Mouse (Mus musculus) neural tube, postnatal 0 days (tissue): ENCODE measurements around the gene AI837181. TPM values are rescaled to one million over a fixed set of nuclear protein-coding genes. Genes with fewer than 3 reads are reported as not detected.

Source experiments
- polyA plus RNA-seq: library from polyadenylated mRNA; unstranded; fragments of >200 nt; fragmentation: Nextera tagmentation; extraction: Ambion mirVana; gene quantifications from 2 replicates; pipeline ENCODE4 v1.2.1, GENCODE M21; 2015

The AI837181 gene
- polyA plus RNA-seq: 89.6 and 104 TPM in 2 replicates

GRCm38 (mm10) chr19:5424782-5425741 lies at the start of gene AI837181, which contains the start of gene Drap1:
TSS of gene AI837181 (plus strand) at chr19:5425144.
TSS of gene Drap1 (minus strand) at chr19:5424979.

GRCm38 (mm10) chr19:5388588-5389242 lies 36.2 kb upstream of the AI837181 start, which contains the start of gene Sart1:
TSS of gene Sart1 (minus strand) at chr19:5388703.

DNA sequence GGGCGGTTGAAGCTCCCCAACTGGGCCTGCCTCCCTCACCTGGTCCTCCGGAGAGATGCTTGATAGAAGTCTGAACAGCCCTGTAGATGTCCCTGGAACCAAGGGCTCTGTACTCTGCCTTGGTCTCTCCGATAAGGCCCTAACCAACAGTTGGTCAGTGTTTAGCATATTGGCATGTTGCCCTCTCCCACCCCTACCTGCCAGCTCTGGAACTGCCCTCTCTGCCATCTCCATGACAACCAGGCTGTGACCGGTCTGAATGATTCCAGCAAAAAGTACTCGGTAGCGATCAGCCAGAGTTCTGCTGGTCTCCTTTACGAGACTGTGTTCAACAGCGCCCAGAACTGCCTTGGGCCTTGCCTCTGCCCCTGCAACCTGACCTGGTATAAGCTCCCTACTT lies 22.7 kb upstream of the AI837181 start, which contains the start of gene Tsga10ip:
Gene Tsga10ip (minus strand): TSS at position 234 of the 400 bp plus-strand sequence.

DNA sequence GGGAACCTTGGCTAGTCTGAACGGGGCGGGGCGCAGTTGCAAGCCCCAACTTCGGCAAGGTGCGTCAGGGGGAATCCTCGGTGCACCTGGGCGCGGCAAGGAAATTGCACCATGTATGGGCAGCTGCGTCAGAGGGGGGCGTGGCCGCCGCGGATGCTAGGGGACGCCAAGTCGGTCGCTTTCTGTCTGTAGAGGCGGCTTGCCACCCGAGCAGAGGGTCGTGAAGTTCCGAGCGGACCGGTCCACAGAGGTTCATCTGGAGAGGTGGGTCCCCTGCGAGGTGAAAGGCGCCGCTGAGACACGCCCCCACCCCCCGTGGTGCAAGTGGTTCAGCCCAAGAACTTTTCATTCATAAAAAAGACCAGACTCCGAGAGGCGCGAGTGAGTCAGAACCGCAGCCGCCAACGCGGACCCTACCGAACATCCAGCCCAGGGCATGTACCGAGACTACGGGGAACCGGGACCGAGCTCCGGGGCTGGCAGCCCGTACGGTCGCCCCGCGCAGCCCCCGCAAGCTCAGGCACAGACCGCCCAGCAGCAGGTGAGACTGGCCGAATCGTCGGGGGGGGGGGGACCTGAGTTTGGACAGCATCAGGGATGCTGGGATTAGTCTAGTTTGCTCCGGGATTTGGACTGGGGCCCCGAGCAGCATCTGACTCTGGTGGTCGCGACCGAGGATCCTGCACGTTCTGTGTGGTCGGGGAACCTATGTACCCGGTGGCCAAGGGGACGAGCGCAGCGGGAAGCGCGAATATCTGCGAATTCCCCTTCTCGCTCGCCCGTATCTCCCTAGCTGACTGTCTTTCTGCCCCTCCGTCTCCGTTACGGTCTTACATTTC lies 22.8 kb downstream of the AI837181 start, which contains the start of gene Fosl1:
Gene Fosl1 (plus strand): TSS at position 33 of the 839 bp plus-strand sequence.

GRCm38 (mm10) chr19:5457746-5458442 lies 33.0 kb downstream of the AI837181 start, which contains the start of gene Ccdc85b:
TSS of gene Ccdc85b (minus strand) at chr19:5457894.

GRCm38 (mm10) chr19:5460465-5460911 lies 35.5 kb downstream of the AI837181 start, which contains the start of gene Fibp:
TSS of gene Fibp (plus strand) at chr19:5460615.

DNA sequence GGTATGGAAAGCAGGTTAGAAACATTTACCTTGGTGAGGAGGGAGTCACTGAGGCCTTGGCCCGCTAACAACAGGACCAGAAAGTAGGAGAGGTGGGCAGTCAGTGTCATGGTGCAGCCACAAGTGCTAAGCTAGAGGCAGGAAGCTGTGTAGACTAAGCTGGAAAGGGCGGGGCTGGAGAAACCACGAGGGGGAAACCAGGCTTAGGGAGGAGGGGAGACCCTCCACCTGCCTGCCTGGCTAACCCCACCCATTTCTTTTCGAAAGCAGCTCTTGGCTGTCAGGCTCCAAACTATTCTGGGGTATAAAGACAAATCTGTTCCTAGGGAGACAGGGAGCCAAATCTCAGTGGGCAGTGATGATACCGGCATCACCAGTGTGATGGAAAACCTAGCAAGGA lies 43.4 kb downstream of the AI837181 start, which contains the start of gene Ctsw:
Gene Ctsw (minus strand): TSS at position 134 of the 400 bp plus-strand sequence.

DNA sequence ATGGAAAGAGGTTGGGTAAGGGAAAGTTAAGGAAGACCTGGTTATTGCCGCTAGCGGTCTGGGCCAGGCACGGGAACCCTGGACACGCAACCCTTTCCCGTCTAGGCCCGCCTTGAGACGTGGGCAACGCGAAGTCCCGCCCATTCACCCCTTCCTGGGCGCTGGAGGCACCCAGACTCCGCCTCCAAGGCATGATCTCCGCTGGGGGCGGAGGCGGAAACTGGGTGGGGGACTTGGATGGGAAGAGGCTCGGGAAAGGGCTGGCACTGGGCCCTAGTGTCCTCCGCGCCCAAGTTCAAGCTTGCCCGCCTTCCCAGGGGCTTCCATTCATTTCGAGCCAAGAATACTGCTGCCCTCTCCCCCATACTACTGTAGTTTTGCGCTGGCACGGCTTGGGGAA lies 48.8 kb downstream of the AI837181 start, which contains the start of gene Efemp2:
Gene Efemp2 (plus strand): TSS at position 235 of the 400 bp plus-strand sequence.

Other genes with a start within 250 kb of the AI837181 start
- gene Pacs1, start 152.0 kb upstream of the AI837181 start, polyA plus RNA-seq: 39.0 and 46.4 TPM in 2 replicates
- gene Sf3b2, start 129.7 kb upstream of the AI837181 start, polyA plus RNA-seq: 285 and 310 TPM in 2 replicates
- gene Gal3st3, start 126.8 kb upstream of the AI837181 start, polyA plus RNA-seq: 27.2 and 33.5 TPM in 2 replicates
- not detected in 2 replicates for gene Catsper1, start 89.4 kb upstream of the AI837181 start, polyA plus RNA-seq
- gene Cst6, start 75.6 kb upstream of the AI837181 start, polyA plus RNA-seq: 13.4 and 14.4 TPM in 2 replicates
- 38.0 and 39.8 TPM in 2 replicates for gene Eif1ad, start 58.4 kb upstream of the AI837181 start, polyA plus RNA-seq
- gene Banf1, start 58.0 kb upstream of the AI837181 start, polyA plus RNA-seq: 289 and 303 TPM in 2 replicates
- gene Sart1, start 36.4 kb upstream of the AI837181 start, polyA plus RNA-seq: 51.9 and 57.3 TPM in 2 replicates
- gene Tsga10ip, start 22.6 kb upstream of the AI837181 start, polyA plus RNA-seq: not detected in 2 replicates
- 343 and 347 TPM in 2 replicates for gene Drap1, start 165 bp upstream of the AI837181 start, polyA plus RNA-seq
- gene Fosl1, start 22.4 kb downstream of the AI837181 start, polyA plus RNA-seq: not detected in 2 replicates
- 21.3 and 22.9 TPM in 2 replicates for gene Ccdc85b, start 32.8 kb downstream of the AI837181 start, polyA plus RNA-seq
- gene Fibp, start 35.5 kb downstream of the AI837181 start, polyA plus RNA-seq: 161 and 163 TPM in 2 replicates
- gene Ctsw, start 43.4 kb downstream of the AI837181 start, polyA plus RNA-seq: 1.4 and 2.2 TPM in 2 replicates
- 44.4 and 50.1 TPM in 2 replicates for gene Efemp2, start 48.8 kb downstream of the AI837181 start, polyA plus RNA-seq
- 33.8 and 43.8 TPM in 2 replicates for gene Mus81, start 63.3 kb downstream of the AI837181 start, polyA plus RNA-seq
- gene Cfl1, start 65.3 kb downstream of the AI837181 start, polyA plus RNA-seq: 2,893 and 3,202 TPM in 2 replicates
- gene 1700020D05Rik, start 78.6 kb downstream of the AI837181 start, polyA plus RNA-seq: not detected in 2 replicates
- gene Snx32, start 85.4 kb downstream of the AI837181 start, polyA plus RNA-seq: 74.9 and 90.0 TPM in 2 replicates
- gene Ovol1, start 135.5 kb downstream of the AI837181 start, polyA plus RNA-seq: 0.25 TPM in 1 of 2 replicates, not detected in the other
- gene Ap5b1, start 142.9 kb downstream of the AI837181 start, polyA plus RNA-seq: 3.7 and 3.8 TPM in 2 replicates
- 67.3 and 75.0 TPM in 2 replicates for gene Rnaseh2c, start 176.7 kb downstream of the AI837181 start, polyA plus RNA-seq
- 61.9 and 70.5 TPM in 2 replicates for gene Kat5, start 185.1 kb downstream of the AI837181 start, polyA plus RNA-seq
- 27.0 and 30.9 TPM in 2 replicates for gene Rela, start 212.3 kb downstream of the AI837181 start, polyA plus RNA-seq
- gene Sipa1, start 238.6 kb downstream of the AI837181 start, polyA plus RNA-seq: 22.6 and 22.9 TPM in 2 replicates